Mouse (Mus musculus): Measurements from ENCODE around the gene Speer1.
"Not testable (repeated sequence)": the region's sequence is repeated elsewhere in the genome, so short reads cannot be mapped to it uniquely, and the experiment has no call there.

The Speer1 gene

DNA sequence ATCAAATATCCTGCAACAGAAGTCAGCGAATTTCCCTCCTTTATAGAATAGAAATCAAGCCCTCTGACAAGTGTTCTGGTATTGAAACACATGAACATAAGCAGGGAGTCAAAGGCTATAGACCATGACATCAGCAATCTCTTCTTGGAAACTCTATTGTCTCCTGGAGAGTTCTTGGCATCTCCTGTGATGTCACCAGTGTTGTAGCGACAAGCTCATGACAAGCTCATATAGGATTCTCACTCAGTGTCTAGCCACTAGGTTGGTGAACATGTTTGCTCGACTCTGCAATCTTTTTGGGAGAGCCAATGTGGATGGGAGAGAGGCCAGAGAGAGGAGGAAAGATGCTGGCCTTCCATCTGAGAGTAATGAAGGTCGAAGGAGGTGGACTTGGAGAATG, at the start of gene Speer1:
Gene Speer1, plus strand, starts transcription at position 301 of the 400 bp plus-strand sequence.
- H3K27me3 ChIP-seq (ENCODE audit: control insufficient read depth, insufficient read depth, low read length, poor library complexity, severe bottlenecking); DNase-seq (ENCODE audit: low read depth, low spot score): not testable (repeated sequence)

More for the DNA sequence above, at the start of gene Speer1:
- H3K36me3 ChIP-seq (ENCODE audit: control insufficient read depth, insufficient read depth, low read length, poor library complexity, severe bottlenecking), result not testable (repeated sequence)

All from splenic B cell, adult 2 months (primary cell).